Mouse (Mus musculus): ENCODE results near the gene Gfpt1. TPM values are rescaled to one million over a fixed set of nuclear protein-coding genes. Genes with fewer than 3 reads are reported as not detected.
"Not testable (repeated sequence)": the region's sequence is repeated elsewhere in the genome, so short reads cannot be mapped to it uniquely, and the experiment has no call there.

Gfpt1 gene
- polyA plus RNA-seq, 1 experiment, result 38.0 TPM

- DNase-seq (ENCODE audit: low read depth, low spot score), result no peak
- WGBS, result 30% methylated on average over 4 of the region's 4 CpGs
These were observed 1.7 kb upstream of the Gfpt1 start for GRCm38 (mm10) chr6:87040971-87041370.

- DNase-seq (ENCODE audit: low read depth, low spot score), result no peak
- WGBS, result 43% methylated on average over 7 of the region's 7 CpGs
These were observed 1.2 kb upstream of the Gfpt1 start for GRCm38 (mm10) chr6:87041431-87041830.

GRCm38 (mm10) chr6:87042004-87042336 lies 676 bp upstream of the Gfpt1 start:
- no peak for DNase-seq (ENCODE audit: low read depth, low spot score)
- WGBS, result under 1% methylated on average over 11 of the region's 11 CpGs

GRCm38 (mm10) chr6:87043131-87043516 lies 478 bp downstream of the Gfpt1 start:
- WGBS, result 3% methylated on average over 9 of the region's 9 CpGs
- DNase-seq (ENCODE audit: low read depth, low spot score), result no peak

GRCm38 (mm10) chr6:87044895-87045294 lies 2.2 kb downstream of the Gfpt1 start:
- 24% methylated on average over 2 of the region's 2 CpGs for WGBS

GRCm38 (mm10) chr6:87045507-87045906 lies 2.9 kb downstream of the Gfpt1 start:
- 50% methylated on average over 3 of the region's 3 CpGs for WGBS
- no peak for DNase-seq (ENCODE audit: low read depth, low spot score)

More at GRCm38 (mm10) chr6:87044895-87045294, 2.2 kb downstream of the Gfpt1 start:
- no peak for DNase-seq (ENCODE audit: low read depth, low spot score)

- WGBS, result 98% methylated on average over 7 of the region's 7 CpGs
- DNase-seq (ENCODE audit: low read depth, low spot score), result not testable (repeated sequence)
These were observed 6.1 kb downstream of the Gfpt1 start for GRCm38 (mm10) chr6:87048712-87049111.

GRCm38 (mm10) chr6:87051886-87052425 lies 9.3 kb downstream of the Gfpt1 start:
- WGBS, result 87% methylated on average over 10 of the region's 10 CpGs
- no peak for DNase-seq (ENCODE audit: low read depth, low spot score)

GRCm38 (mm10) chr6:87054193-87054592 lies 11.5 kb downstream of the Gfpt1 start:
- no peak for DNase-seq (ENCODE audit: low read depth, low spot score)
- 89% methylated on average over 8 of the region's 8 CpGs for WGBS

GRCm38 (mm10) chr6:87059754-87060153 lies 17.1 kb downstream of the Gfpt1 start:
- no peak for DNase-seq (ENCODE audit: low read depth, low spot score)
- 84% methylated on average over 1 of the region's 1 CpGs for WGBS

- WGBS, result 93% methylated on average over 4 of the region's 4 CpGs
- DNase-seq (ENCODE audit: low read depth, low spot score), result no peak
These were observed 20.9 kb downstream of the Gfpt1 start for GRCm38 (mm10) chr6:87063586-87063985.

- WGBS, result 80% methylated on average over 2 of the region's 2 CpGs
- no peak for DNase-seq (ENCODE audit: low read depth, low spot score)
These were observed 25.6 kb downstream of the Gfpt1 start for GRCm38 (mm10) chr6:87068209-87068608.

- DNase-seq (ENCODE audit: low read depth, low spot score), result peak; percentile 64
- WGBS, result 7% methylated on average over 7 of the region's 7 CpGs
These were observed 26.7 kb downstream of the Gfpt1 start for GRCm38 (mm10) chr6:87069195-87069900.

GRCm38 (mm10) chr6:87070641-87071040 lies 28.0 kb downstream of the Gfpt1 start:
- 81% methylated on average over 4 of the region's 4 CpGs for WGBS
- DNase-seq (ENCODE audit: low read depth, low spot score), result no peak

GRCm38 (mm10) chr6:87072759-87073158 lies 30.1 kb downstream of the Gfpt1 start:
- WGBS, result 64% methylated on average over 4 of the region's 4 CpGs
- no peak for DNase-seq (ENCODE audit: low read depth, low spot score)

- WGBS, result 78% methylated on average over 3 of the region's 3 CpGs
- DNase-seq (ENCODE audit: low read depth, low spot score), result no peak
These were observed 32.5 kb downstream of the Gfpt1 start for GRCm38 (mm10) chr6:87075092-87075685.

- no peak for DNase-seq (ENCODE audit: low read depth, low spot score)
- 83% methylated on average over 4 of the region's 4 CpGs for WGBS
These were observed 36.8 kb downstream of the Gfpt1 start for GRCm38 (mm10) chr6:87079457-87079856.

GRCm38 (mm10) chr6:87085026-87085425 lies 42.4 kb downstream of the Gfpt1 start:
- DNase-seq (ENCODE audit: low read depth, low spot score), result no peak
- 41% methylated on average over 6 of the region's 6 CpGs for WGBS

- no peak for DNase-seq (ENCODE audit: low read depth, low spot score)
- WGBS, result 82% methylated on average over 5 of the region's 5 CpGs
These were observed 45.7 kb downstream of the Gfpt1 start for GRCm38 (mm10) chr6:87088356-87088755.

GRCm38 (mm10) chr6:87090877-87091276 lies 48.2 kb downstream of the Gfpt1 start:
- no peak for DNase-seq (ENCODE audit: low read depth, low spot score)
- WGBS, result 63% methylated on average over 3 of the region's 3 CpGs

GRCm38 (mm10) chr6:87092476-87092875 lies 49.8 kb downstream of the Gfpt1 start:
- no peak for DNase-seq (ENCODE audit: low read depth, low spot score)
- 81% methylated on average over 5 of the region's 5 CpGs for WGBS

Data from large intestine, adult 2 months (tissue).